Mouse (Mus musculus) embryonic fibroblast, embryonic 13.5 days (primary cell): ENCODE measurements around the gene Ambra1. TPM values are rescaled to one million over a fixed set of nuclear protein-coding genes. Genes with fewer than 3 reads are reported as not detected.

Experiments used
- H3K27ac ChIP-seq: 2 replicates; pipeline ENCODE4 v1.5.1; 2012; ENCODE audit warnings: low read length, control low read depth, inconsistent platforms; ENCODE audit not compliant: insufficient read depth
- H3K4me1 ChIP-seq: 2 replicates; pipeline ENCODE4 v1.6.1; 2011; ENCODE audit warnings: low read length; ENCODE audit not compliant: control insufficient read depth, insufficient read depth
- H3K4me3 ChIP-seq: 2 replicates; pipeline ENCODE4 v1.5.1; 2011; ENCODE audit warnings: mild to moderate bottlenecking, control low read depth, low read length; ENCODE audit not compliant: insufficient read depth
- CTCF ChIP-seq: IDR thresholded peaks from 2 replicates; pipeline ENCODE4 v1.5.1; 2011; ENCODE audit warnings: mild to moderate bottlenecking, control low read depth, low read length, moderate library complexity, borderline replicate concordance; ENCODE audit not compliant: insufficient read depth
- POLR2A ChIP-seq: IDR thresholded peaks from 2 replicates; pipeline ENCODE4 v1.6.1; 2011; ENCODE audit warnings: low read depth, mild to moderate bottlenecking, control low read depth, low read length, moderate library complexity
- polyA plus RNA-seq: library from polyadenylated mRNA; stranded (reverse); fragments of >200 nt; gene quantifications from 2 replicates; pipeline ENCODE4 v1.2.4, GENCODE M21; 2011; ENCODE audit warnings: low read depth; ENCODE audit not compliant: missing spikeins, insufficient read length

Gene Ambra1
- polyA plus RNA-seq, 1 experiment: 23.8 TPM

- TF ChIP-seq CTCF (no peak), POLR2A (no peak)
- Histone ChIP-seq H3K4me1 (no peaks in the 10 kb centered on the region), H3K4me3 (no peak overlapping the region), H3K27ac (no peak overlapping the region)
These were observed 124.6 kb downstream of the Ambra1 start for GRCm38 (mm10) chr2:91854575-91854974.

DNA sequence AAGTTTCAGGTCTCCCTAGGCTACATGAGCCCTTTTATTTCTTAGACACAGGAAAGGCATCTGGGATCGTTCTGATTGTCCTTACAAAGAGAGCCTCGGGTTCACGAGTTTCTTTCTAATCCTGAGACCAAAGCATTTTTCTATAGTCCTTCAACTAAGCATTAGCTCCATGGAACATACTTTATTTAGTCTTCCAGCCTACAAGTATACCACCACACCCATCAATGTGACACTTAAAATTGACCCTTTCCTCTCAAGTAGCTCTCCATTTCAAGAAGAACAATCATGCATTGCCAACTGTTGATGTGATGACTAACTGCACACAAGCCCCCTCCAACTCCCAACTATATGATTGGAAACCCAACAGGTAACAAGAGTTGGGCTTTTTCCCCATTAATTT lies 127.0 kb downstream of the Ambra1 start:
- Histone ChIP-seq H3K4me3 (no peak overlapping the region), H3K27ac (no peak overlapping the region), H3K4me1 (no peaks in the 10 kb centered on the region)
- no peak for TF ChIP-seq POLR2A
- no peak for TF ChIP-seq CTCF

DNA sequence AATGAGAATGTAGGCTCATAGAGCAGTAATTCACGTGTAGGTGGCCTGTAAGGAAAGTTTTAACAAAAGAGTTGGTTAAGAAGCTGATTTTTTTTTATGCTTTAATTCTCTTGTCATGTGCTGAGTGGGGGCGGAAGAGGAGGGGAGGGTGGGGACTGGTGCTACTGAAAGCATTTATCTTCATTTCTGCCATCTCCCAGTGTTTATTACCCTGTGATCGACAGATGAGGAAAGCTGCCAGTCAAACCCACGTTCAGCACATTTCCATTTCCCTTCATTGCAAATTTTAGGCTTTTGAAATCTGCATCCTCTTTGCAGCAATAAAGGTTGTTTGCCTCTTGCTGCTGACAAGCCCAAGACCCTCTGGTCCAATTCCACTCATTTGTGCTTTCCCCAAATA lies 129.5 kb downstream of the Ambra1 start:
- H3K4me3 ChIP-seq: no peak overlapping the region
- H3K27ac ChIP-seq: no peak overlapping the region
- no peak for TF ChIP-seq POLR2A
- no peak for TF ChIP-seq CTCF
- no peaks in the 10 kb centered on the region for H3K4me1 ChIP-seq

DNA sequence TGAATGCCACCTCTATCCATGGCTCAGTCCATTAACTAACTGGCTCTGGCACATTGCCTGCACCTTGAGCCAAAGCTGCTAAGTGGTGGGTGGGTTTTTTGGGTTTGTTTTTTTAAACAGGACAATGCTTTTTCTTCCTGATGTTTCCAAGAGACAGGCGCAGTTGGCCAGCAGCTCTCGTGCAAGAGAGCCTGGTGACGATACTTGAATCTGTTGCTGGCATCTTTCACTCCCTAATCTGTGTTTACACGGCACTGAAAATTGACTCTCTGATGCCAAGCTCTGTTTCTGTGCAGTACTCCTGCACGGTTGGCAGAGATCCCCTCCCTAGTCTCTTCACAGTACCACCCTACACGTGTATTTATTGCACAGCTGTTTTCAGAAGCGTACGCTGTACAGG lies 140.8 kb downstream of the Ambra1 start:
- Histone ChIP-seq H3K27ac (no peak overlapping the region), H3K4me3 (no peak overlapping the region), H3K4me1 (no peaks in the 10 kb centered on the region)
- TF ChIP-seq POLR2A (no peak), CTCF (no peak)

GRCm38 (mm10) chr2:91871225-91871624 lies 141.3 kb downstream of the Ambra1 start:
- no peak for TF ChIP-seq POLR2A
- no peak for TF ChIP-seq CTCF
- H3K27ac ChIP-seq: no peak overlapping the region
- no peaks in the 10 kb centered on the region for H3K4me1 ChIP-seq
- H3K4me3 ChIP-seq: no peak overlapping the region

- no peak for TF ChIP-seq CTCF
- TF ChIP-seq POLR2A: no peak
- Histone ChIP-seq H3K4me3 (no peak overlapping the region), H3K27ac (no peak overlapping the region), H3K4me1 (no peaks in the 10 kb centered on the region)
These were observed 142.7 kb downstream of the Ambra1 start for GRCm38 (mm10) chr2:91872658-91873057.

DNA sequence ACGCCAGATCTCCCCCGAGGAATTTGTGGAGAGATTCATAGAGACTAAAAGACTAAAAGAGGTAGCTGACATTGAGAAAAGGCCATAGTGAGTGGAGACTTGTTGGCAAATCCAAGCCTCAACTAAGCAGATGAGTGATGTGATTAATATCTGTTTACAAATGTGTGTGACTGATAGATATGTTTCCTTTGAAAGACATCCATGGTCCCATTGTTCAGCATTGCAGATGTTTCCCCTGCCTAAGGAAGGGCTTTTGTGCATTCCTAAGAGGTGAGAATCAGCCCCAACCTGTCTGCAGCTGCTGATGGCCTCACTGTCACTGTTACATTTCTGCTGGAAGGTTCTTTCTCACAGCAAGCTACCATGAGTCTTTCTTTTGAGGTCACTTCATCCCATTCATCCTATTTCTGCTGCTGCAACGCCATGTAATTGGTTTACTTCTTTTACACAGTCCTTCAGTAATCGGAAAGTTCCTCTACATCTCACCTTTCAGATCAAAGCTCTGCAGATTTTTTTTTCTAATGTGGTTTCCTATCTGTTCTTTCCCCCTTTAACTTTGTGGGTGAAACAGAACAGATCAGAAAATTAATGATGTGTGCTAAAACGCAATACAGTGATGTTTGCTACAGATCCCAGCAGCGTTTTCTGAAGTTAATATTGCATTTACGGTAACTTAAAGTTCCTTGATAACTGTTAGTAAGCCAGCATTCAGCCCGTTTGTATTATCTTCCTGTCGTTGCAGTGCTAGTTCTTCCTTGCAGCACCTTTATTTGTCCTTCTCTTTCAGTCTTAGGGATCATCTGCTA lies 146.3 kb downstream of the Ambra1 start:
- no peak overlapping the region for H3K27ac ChIP-seq
- no peak overlapping the region for H3K4me3 ChIP-seq
- no peak for TF ChIP-seq CTCF
- no peak for TF ChIP-seq POLR2A
- no peaks in the 10 kb centered on the region for H3K4me1 ChIP-seq

- H3K4me3 ChIP-seq: no peak overlapping the region
- H3K4me1 ChIP-seq: no peaks in the 10 kb centered on the region
- no peak overlapping the region for H3K27ac ChIP-seq
- no peak for TF ChIP-seq CTCF
- TF ChIP-seq POLR2A: no peak
These were observed 146.8 kb downstream of the Ambra1 start for GRCm38 (mm10) chr2:91876806-91877140.

- no peak for TF ChIP-seq CTCF
- no peak for TF ChIP-seq POLR2A
- no peak overlapping the region for H3K27ac ChIP-seq
These were observed 148.7 kb downstream of the Ambra1 start for GRCm38 (mm10) chr2:91878387-91879180.

DNA sequence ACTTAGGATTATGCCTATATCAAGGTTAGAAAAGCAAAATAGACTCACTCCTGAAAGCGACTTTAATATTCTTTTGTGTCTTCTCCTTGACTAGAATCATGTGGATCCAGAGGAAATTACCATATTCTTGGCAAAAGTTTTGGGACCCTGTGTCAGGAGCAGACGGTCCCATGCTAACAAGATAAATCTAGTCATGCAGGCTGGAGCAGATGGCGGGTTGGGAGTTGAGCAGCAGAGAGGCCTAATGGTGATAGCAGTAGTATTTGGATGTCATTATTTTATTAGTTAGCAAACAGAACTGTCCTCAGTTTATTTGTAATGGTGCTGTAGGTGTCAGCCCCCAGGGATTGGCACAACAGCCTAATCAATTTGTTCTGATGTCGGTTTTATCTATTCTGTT lies 154.0 kb downstream of the Ambra1 start:
- Histone ChIP-seq H3K4me3 (no peak overlapping the region), H3K4me1 (no peaks in the 10 kb centered on the region), H3K27ac (no peak overlapping the region)
- TF ChIP-seq POLR2A: no peak
- TF ChIP-seq CTCF: no peak

More at GRCm38 (mm10) chr2:91878387-91879180, 148.7 kb downstream of the Ambra1 start:
- H3K4me3 ChIP-seq: no peak overlapping the region
- no peaks in the 10 kb centered on the region for H3K4me1 ChIP-seq
